Comparison of ENCODE assay signal across 31 mouse cellular contexts in the genomic region with DNA sequence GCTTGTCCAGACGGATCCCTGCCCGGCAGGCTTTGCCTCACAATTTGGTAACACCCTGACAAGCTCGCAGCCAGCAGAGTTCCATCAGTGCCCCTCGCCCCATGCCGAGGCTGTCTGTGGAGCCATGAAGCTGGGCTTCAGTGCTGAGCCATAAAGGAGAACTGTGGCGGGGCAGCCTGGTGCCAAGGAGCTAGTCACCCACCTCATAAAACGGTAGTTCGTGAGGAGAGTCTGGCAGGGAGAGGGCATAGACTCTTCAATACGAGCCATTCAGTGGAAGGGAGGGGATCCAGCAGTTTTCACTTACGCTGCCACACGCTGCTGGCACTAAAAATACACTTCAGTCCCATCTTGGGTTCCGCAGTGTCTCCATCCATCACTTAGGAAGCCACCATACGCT. TPM values are rescaled to one million over a fixed set of nuclear protein-coding genes. Genes with fewer than 3 reads are reported as not detected.
A peak's percentile ranks its signal among the peaks of the same experiment; 100 is the strongest.
DNase-seq lines count a peak whose midpoint lies in the region; ATAC-seq lines count a peak whose summit lies in the region.
"Had no signal": no experiment of that assay in that cellular context is flagged by ENCODE, and none has a peak within 500 bp of the region (broad histone marks: within the 10 kb centered on the region; RNA-seq: fewer than 3 reads in every experiment).

No protein-coding gene starts in this region.

- no peaks in the 10 kb centered on the region for H3K4me1 ChIP-seq in heart, embryonic 11.5 days (ENCODE audit: control insufficient read depth, insufficient read depth, low read length)
- H3K4me1 ChIP-seq: forebrain, embryonic 13.5 days; heart, embryonic 12.5 days; heart, embryonic 15.5 days; hindbrain, embryonic 10.5 days; hindbrain, embryonic 13.5 days; intestine, embryonic 15.5 days had no signal

- no peaks in the 10 kb centered on the region for H3K36me3 ChIP-seq in heart, embryonic 11.5 days (ENCODE audit: control insufficient read depth, insufficient read depth, low read length)
- H3K36me3 ChIP-seq: embryonic facial prominence, embryonic 12.5 days; embryonic facial prominence, embryonic 15.5 days; heart, embryonic 12.5 days; heart, embryonic 15.5 days; hindbrain, embryonic 10.5 days; hindbrain, embryonic 13.5 days; intestine, embryonic 15.5 days had no signal

- no peak overlapping the region for H3K4me2 ChIP-seq in heart, embryonic 11.5 days
- H3K4me2 ChIP-seq: embryonic facial prominence, embryonic 12.5 days; embryonic facial prominence, embryonic 15.5 days; forebrain, embryonic 13.5 days; heart, embryonic 12.5 days; heart, embryonic 15.5 days; hindbrain, embryonic 13.5 days; intestine, embryonic 15.5 days had no signal

- H3K4me3 ChIP-seq in heart, embryonic 11.5 days (ENCODE audit: low read depth, low read length) = no peak overlapping the region
- H3K4me3 ChIP-seq: embryonic facial prominence, embryonic 12.5 days; embryonic facial prominence, embryonic 15.5 days; forebrain, embryonic 13.5 days; heart, embryonic 12.5 days; heart, embryonic 15.5 days; hindbrain, embryonic 10.5 days; hindbrain, embryonic 13.5 days; intestine, embryonic 15.5 days had no signal

- intact Hi-C loops in left cerebral cortex, postnatal 10 days (cut with DNase I) = no loop called here

- DNase-seq in cerebellum, adult 9-11 months = no peak
- peak; percentile 29 to 46 for DNase-seq in cerebellum, postnatal 25 days
- no peak for DNase-seq in cerebellum, adult 11 months
- DNase-seq in heart, adult 11 months = peak; percentile 67
- DNase-seq in left cerebral cortex, postnatal 10 days (ENCODE audit: extremely low spot score in 1 of 2, low spot score in 2 of 2) = no peak
- DNase-seq: adrenal gland, adult 8-10 months; adrenal gland, postnatal 25 days; cerebellum, adult 8-10 months; forebrain, postnatal 0 days; gastrocnemius, postnatal 10 days; gastrocnemius, postnatal 36 days; heart, postnatal 10 days; heart, postnatal 36 days; kidney, adult 11 months had no signal

- H3K9me3 ChIP-seq in heart, embryonic 11.5 days (replicated peaks; ENCODE audit: control insufficient read depth, low read length) = no peaks in the 10 kb centered on the region
- H3K9me3 ChIP-seq: embryonic facial prominence, embryonic 12.5 days; embryonic facial prominence, embryonic 15.5 days; forebrain, embryonic 13.5 days; heart, embryonic 12.5 days; heart, embryonic 15.5 days; hindbrain, embryonic 10.5 days; hindbrain, embryonic 13.5 days; intestine, embryonic 15.5 days had no signal

- no peak overlapping the region for H3K9ac ChIP-seq in heart, embryonic 11.5 days (ENCODE audit: low read depth, low read length)
- H3K9ac ChIP-seq: embryonic facial prominence, embryonic 12.5 days; embryonic facial prominence, embryonic 15.5 days; forebrain, embryonic 13.5 days; forebrain, postnatal 0 days; heart, embryonic 12.5 days; heart, embryonic 15.5 days; hindbrain, embryonic 13.5 days; intestine, embryonic 15.5 days had no signal

- H3K27me3 ChIP-seq in heart, embryonic 11.5 days (ENCODE audit: control insufficient read depth, insufficient read depth, low read length) = no peaks in the 10 kb centered on the region
- H3K27me3 ChIP-seq: embryonic facial prominence, embryonic 12.5 days; embryonic facial prominence, embryonic 15.5 days; forebrain, embryonic 13.5 days; heart, embryonic 15.5 days; hindbrain, embryonic 13.5 days; intestine, embryonic 15.5 days had no signal

- ATAC-seq in cerebellum, adult (ENCODE audit: insufficient number of reproducible peaks, low FRiP score, low TSS enrichment) = 0 out of 2 replicates have a peak, but pooled peaks have one; percentile 23
- ATAC-seq in heart, embryonic 11.5 days (replicated peaks; ENCODE audit: insufficient number of reproducible peaks, low FRiP score, low TSS enrichment) = no peak
- ATAC-seq: activated CD4-positive, CD25-positive, alpha-beta regulatory T cell, adult 4 months; forebrain, embryonic 13.5 days; forebrain, postnatal 0 days; hindbrain, embryonic 16.5 days; intestine, embryonic 15.5 days had no signal

- no peak overlapping the region for H3K27ac ChIP-seq in heart, embryonic 11.5 days (ENCODE audit: low read depth, low read length)
- H3K27ac ChIP-seq: embryonic facial prominence, embryonic 12.5 days; embryonic facial prominence, embryonic 15.5 days; forebrain, embryonic 13.5 days; heart, embryonic 15.5 days; hindbrain, embryonic 10.5 days; hindbrain, embryonic 13.5 days; intestine, embryonic 15.5 days had no signal

- 66% methylated on average over 13 of the region's 13 CpGs for WGBS in heart, embryonic 11.5 days (ENCODE audit: insufficient replicate concordance)

RNA-seq across cellular contexts. Expression of gene Scg5, which starts 30.3 kb away (rescaled TPM):
- 0.73 and 0.77 TPM in 2 replicates for polyA plus RNA-seq in heart, embryonic 11.5 days (2014; fragmentation: Nextera tagmentation; extraction: Ambion mirVana)
- total RNA-seq in left cerebral cortex, postnatal 10 days (2021) = 100 to 1,000 TPM; 372 to 397 TPM
- total RNA-seq: ES-E14; gastrocnemius, adult 18-20 months; gastrocnemius, postnatal 36 days; granulocyte monocyte progenitor cell, adult 5-6 weeks; heart, postnatal 36 days had no signal

RNA-seq across cellular contexts. Expression of gene Grem1, which starts 40.2 kb away (rescaled TPM):
- polyA plus RNA-seq in heart, embryonic 11.5 days (2014; fragmentation: Nextera tagmentation; extraction: Ambion mirVana) = 0.13 and 0.37 TPM in 2 replicates
- 1 to 10 TPM; 1.5 to 1.9 TPM for total RNA-seq in left cerebral cortex, postnatal 10 days (2021)
- total RNA-seq: common myeloid progenitor, adult 5-6 weeks; gastrocnemius, postnatal 36 days; granulocyte monocyte progenitor cell, adult 5-6 weeks; heart, adult 8-10 months; heart, postnatal 10 days; heart, postnatal 36 days had no signal
- polyA plus RNA-seq: activated CD4-positive, CD25-positive, alpha-beta regulatory T cell, adult 4 months; heart, embryonic 12.5 days had no signal

RNA-seq across cellular contexts. Expression of gene Arhgap11a, which starts 49.9 kb away (rescaled TPM):
- polyA plus RNA-seq in heart, embryonic 11.5 days (2014; fragmentation: Nextera tagmentation; extraction: Ambion mirVana) = 3.9 and 5.7 TPM in 2 replicates
- 1 to 10 TPM; 4.7 to 4.8 TPM for total RNA-seq in left cerebral cortex, postnatal 10 days (2021)

Comparison
In these comparisons a context has a peak if more than half of its experiments do, and no peak if none do; other contexts are left out.
1. DNase-seq: peak in cerebellum, postnatal 25 days (2 of 2) and heart, adult 11 months (single experiment); none in cerebellum, adult 9-11 months (single experiment), cerebellum, adult 11 months (single experiment) and left cerebral cortex, postnatal 10 days (0 of 2).